Mouse (Mus musculus): ENCODE measurements around the gene Gm10961.

DNA sequence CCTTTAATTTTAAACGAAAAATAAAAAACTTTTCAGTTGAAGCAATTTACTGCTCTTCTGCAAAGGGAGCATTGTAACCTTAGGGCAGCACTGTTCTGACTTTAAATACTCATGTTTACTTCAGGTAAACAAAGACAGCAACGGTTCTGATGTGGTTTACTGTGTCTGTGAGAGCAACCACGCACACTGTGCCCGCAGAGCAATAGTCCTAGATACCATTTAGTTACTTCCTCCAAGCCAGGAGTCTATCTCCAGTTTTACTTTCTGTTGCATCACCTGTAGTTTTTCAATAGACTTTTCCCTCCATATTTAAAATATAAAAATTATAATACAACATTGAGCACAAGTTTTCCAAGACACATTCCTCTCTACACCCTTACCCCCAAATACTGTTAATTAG, 39.4 kb downstream of the Gm10961 start:
- no peak for TF ChIP-seq EP300 (optimal IDR thresholded peaks at IDR 0.05)
- no peak for TF ChIP-seq CTCF (IDR thresholded peaks at IDR 0.05; ENCODE audit: low read depth)

All from stomach, postnatal 0 days (tissue).